Mouse (Mus musculus) testis, adult 2 months (tissue): ENCODE measurements at regions not wholly inside any gene's neighbourhood (a gene's known extent, or its start where the extent isn't known, plus 50 kb on each side); places are given as distances from the start of the nearest gene placed in this dataset.

Experiments used
- CTCF ChIP-seq: fragments of 200-500 bp; IDR thresholded peaks from 2 replicates; pipeline ENCODE4 v1.5.1; 2012; ENCODE audit warnings: low read depth, mild to moderate bottlenecking, inconsistent platforms, low read length, moderate library complexity; ENCODE audit not compliant: control insufficient read depth, insufficient read depth, insufficient replicate concordance
- POLR2A ChIP-seq: fragments of 200-500 bp; IDR thresholded peaks from 2 replicates; pipeline ENCODE4 v1.6.1; 2012; ENCODE audit warnings: low read depth, mild to moderate bottlenecking, inconsistent platforms, low read length, moderate library complexity; ENCODE audit not compliant: control insufficient read depth

- TF ChIP-seq POLR2A = no peak
- no peak for TF ChIP-seq CTCF
Observed at GRCm38 (mm10) chr2:124755244-124755643, 312.7 kb upstream of the Slc24a5 start.
